Mouse (Mus musculus) midbrain, embryonic 16.5 days (tissue): Measurements from ENCODE around the gene Cisd2. TPM values are rescaled to one million over a fixed set of nuclear protein-coding genes. Genes with fewer than 3 reads are reported as not detected.

Experiments used
- ATAC-seq: fragments of 200-750 bp; cut with Nextera tagmentation; 2 replicates; pipeline ENCODE4 v1.8.0; 2017; ENCODE audit warnings: moderate TSS enrichment
- H3K27ac ChIP-seq: fragments of 300-500 bp; sonication (generic); 2 replicates; pipeline ENCODE4 v1.5.1; 2014; ENCODE audit warnings: mild to moderate bottlenecking, low read length, mixed read lengths
- H3K27me3 ChIP-seq: fragments of 300-500 bp; sonication (generic); 2 replicates; pipeline ENCODE4 v1.6.1; 2014; ENCODE audit warnings: low read depth, low read length, mixed read lengths; ENCODE audit not compliant: control insufficient read depth, insufficient read depth
- H3K36me3 ChIP-seq: fragments of 300-500 bp; sonication (generic); 2 replicates; pipeline ENCODE4 v1.6.1; 2014; ENCODE audit warnings: mild to moderate bottlenecking, low read length, moderate library complexity, mixed read lengths; ENCODE audit not compliant: control insufficient read depth, insufficient read depth
- H3K4me1 ChIP-seq: fragments of 300-500 bp; sonication (generic); 2 replicates; pipeline ENCODE4 v1.6.1; 2014; ENCODE audit warnings: mild to moderate bottlenecking, low read length, mixed read lengths; ENCODE audit not compliant: control insufficient read depth, insufficient read depth
- H3K4me2 ChIP-seq: fragments of 300-500 bp; sonication (generic); 2 replicates; pipeline ENCODE4 v1.6.1; 2014; ENCODE audit warnings: mild to moderate bottlenecking, low read length, mixed read lengths
- H3K4me3 ChIP-seq: fragments of 300-500 bp; sonication (generic); 2 replicates; pipeline ENCODE4 v1.5.1; 2014; ENCODE audit warnings: low read depth, mild to moderate bottlenecking, low read length, moderate library complexity, mixed read lengths
- H3K9ac ChIP-seq: fragments of 300-500 bp; sonication (generic); 2 replicates; pipeline ENCODE4 v1.6.1; 2014; ENCODE audit warnings: low read depth, low read length, mixed read lengths
- H3K9me3 ChIP-seq: fragments of 300-500 bp; sonication (generic); replicated peaks from 2 replicates; pipeline ENCODE4 v1.6.1; 2014; ENCODE audit warnings: mild to moderate bottlenecking, low read length, mixed read lengths; ENCODE audit not compliant: control insufficient read depth, poor library complexity, severe bottlenecking
- WGBS: fragments of 180-500 bp; shearing (Covaris S2); extraction: QIAGEN DNeasy Blood & Tissue Kit; methylation state at CpG from one replicate; pipeline ENCODE4 v1.1.7; 2014; 5-methylcytosine and 5-hydroxymethylcytosine counted together
- polyA plus RNA-seq: library from polyadenylated mRNA; unstranded; fragments of >200 nt; fragmentation: Nextera tagmentation; extraction: Ambion mirVana; gene quantifications from 2 replicates; pipeline ENCODE4 v1.2.1, GENCODE M21; 2015

The Cisd2 gene
- polyA plus RNA-seq, 1 experiment from 2014 or later, result 68.8 TPM

DNA sequence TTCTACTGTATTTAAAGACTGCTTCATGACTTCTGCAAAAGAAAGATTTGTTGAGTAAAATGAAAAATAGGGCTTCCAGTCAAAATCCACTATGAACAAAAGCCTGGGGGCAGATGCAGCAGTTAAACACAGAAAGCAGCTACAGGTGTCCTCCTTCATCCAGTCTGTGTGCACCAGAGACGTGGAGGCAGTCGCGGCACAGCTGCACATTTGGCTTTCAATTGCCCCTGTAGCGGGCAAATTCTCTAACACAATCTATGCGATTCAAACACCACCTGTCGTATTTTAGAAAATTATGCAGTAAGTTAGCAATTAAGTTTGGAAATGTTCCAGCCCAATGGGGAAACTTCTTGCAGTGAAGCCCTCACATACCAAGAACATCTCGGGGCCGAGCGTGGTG, 20.5 kb downstream of the Cisd2 start:
- Histone ChIP-seq H3K9me3 (no peaks in the 10 kb centered on the region), H3K4me2 (no peak overlapping the region), H3K27me3 (no peaks in the 10 kb centered on the region), H3K9ac (no peak overlapping the region), H3K27ac (no peak overlapping the region), H3K4me3 (no peak overlapping the region), H3K4me1 (no peaks in the 10 kb centered on the region), H3K36me3 (peaks cover 3% of the 10 kb centered on the region; the same call in 1 of the 2 replicates)
- WGBS, result 74% methylated on average over 9 of the region's 9 CpGs
- no peak for ATAC-seq

DNA sequence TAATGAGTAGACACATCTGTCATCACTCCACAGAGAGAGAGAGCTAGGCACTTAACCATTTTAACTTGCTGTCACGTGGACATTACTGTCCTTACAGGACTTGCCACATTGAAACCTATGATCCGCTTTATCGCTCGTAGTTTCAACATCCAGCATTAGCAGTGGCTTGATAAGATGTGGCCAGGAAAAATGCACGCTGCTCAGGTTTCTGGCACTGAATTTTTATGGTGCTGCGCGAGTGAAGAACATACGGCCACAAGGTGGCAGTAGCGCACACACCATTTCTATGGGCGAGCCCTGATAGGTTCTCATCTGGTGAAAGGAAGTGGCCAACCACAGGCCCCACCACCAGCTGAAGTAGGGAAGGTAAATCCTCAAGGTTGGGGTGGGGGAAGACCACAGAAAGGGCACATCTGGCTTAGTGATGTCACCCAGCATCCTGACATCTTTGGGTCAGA, 21.5 kb downstream of the Cisd2 start:
- Histone ChIP-seq H3K9ac (no peak overlapping the region), H3K4me1 (no peaks in the 10 kb centered on the region), H3K4me3 (no peak overlapping the region), H3K27ac (no peak overlapping the region), H3K4me2 (peak overlapping the region; percentile 9; the same call in 1 of the 2 replicates), H3K27me3 (no peaks in the 10 kb centered on the region), H3K36me3 (peaks cover 3% of the 10 kb centered on the region; the same call in 1 of the 2 replicates), H3K9me3 (no peaks in the 10 kb centered on the region)
- WGBS, result 13% methylated on average over 10 of the region's 10 CpGs
- ATAC-seq, result peak; percentile 82

DNA sequence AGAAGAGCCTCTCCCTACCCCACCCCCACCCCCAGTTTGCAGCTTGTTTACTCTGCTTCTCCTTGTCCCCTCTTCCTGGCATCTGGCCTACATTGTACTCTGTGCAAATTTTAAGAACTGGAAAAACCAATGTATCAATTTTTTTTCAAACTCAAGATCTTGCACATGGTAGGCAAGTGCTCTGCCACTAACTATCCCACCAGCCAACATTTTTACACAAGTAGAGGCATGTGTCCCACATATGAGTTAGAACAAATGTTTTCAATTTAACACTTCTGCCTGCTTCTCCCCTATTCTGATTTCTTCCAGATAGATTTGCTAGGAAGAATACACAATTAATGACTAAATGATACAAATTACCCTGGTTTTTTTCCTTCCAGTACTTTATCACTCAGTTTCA, 26.6 kb downstream of the Cisd2 start:
- no peak overlapping the region for H3K4me3 ChIP-seq
- no peak overlapping the region for H3K4me2 ChIP-seq
- H3K9ac ChIP-seq, result no peak overlapping the region
- no peak for ATAC-seq
- H3K27ac ChIP-seq, result no peak overlapping the region
- H3K4me1 ChIP-seq, result no peaks in the 10 kb centered on the region
- H3K9me3 ChIP-seq, result no peaks in the 10 kb centered on the region
- H3K36me3 ChIP-seq, result no peaks in the 10 kb centered on the region
- H3K27me3 ChIP-seq, result no peaks in the 10 kb centered on the region

DNA sequence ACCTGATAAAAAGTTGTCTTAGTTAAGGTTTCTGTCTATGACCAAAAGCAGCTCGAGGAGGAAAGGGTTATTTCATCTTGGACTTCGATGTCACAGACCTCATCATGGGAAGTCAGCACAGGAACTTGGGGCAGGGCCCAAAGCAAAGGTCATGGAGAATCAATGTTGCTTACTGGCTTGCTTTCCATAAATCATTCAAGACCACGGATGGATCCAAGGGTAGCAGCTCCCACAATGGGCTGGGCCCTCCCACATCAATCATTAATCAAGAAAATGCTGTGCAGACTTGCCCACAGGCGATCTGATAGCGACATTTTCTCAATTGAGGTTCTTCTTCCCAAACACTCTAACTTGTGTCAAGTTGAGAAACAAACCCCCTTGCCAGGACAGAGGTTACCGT, 27.6 kb downstream of the Cisd2 start:
- no peak for ATAC-seq
- Histone ChIP-seq H3K4me1 (no peaks in the 10 kb centered on the region), H3K36me3 (no peaks in the 10 kb centered on the region), H3K4me3 (no peak overlapping the region), H3K4me2 (no peak overlapping the region), H3K27ac (no peak overlapping the region), H3K27me3 (no peaks in the 10 kb centered on the region), H3K9ac (no peak overlapping the region), H3K9me3 (no peaks in the 10 kb centered on the region)
- WGBS, result 74% methylated on average over 6 of the region's 6 CpGs

DNA sequence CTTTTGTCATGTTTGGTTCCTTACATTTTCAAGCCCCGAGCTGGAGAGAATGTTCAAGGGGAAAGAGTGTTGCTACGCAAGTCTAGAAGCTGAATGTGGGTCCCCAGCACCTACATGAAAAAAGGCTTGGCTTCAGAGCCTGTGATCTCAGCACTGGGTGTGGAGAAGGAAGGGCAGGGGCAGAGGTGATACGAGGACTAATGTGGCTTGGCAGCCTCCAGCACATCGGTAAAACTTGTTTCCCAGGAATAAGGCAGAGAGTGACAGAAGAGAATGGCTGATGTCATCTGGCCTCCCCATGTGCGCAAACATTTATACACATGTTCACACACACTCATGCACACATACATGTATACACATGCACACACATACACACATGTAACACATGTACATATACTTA, 28.6 kb downstream of the Cisd2 start:
- no peak overlapping the region for H3K27ac ChIP-seq
- H3K36me3 ChIP-seq, result no peaks in the 10 kb centered on the region
- no peaks in the 10 kb centered on the region for H3K4me1 ChIP-seq
- no peak overlapping the region for H3K4me2 ChIP-seq
- WGBS, result 91% methylated on average over 5 of the region's 5 CpGs
- H3K9ac ChIP-seq, result no peak overlapping the region
- ATAC-seq, result no peak
- H3K4me3 ChIP-seq, result no peak overlapping the region
- no peaks in the 10 kb centered on the region for H3K9me3 ChIP-seq
- H3K27me3 ChIP-seq, result no peaks in the 10 kb centered on the region

DNA sequence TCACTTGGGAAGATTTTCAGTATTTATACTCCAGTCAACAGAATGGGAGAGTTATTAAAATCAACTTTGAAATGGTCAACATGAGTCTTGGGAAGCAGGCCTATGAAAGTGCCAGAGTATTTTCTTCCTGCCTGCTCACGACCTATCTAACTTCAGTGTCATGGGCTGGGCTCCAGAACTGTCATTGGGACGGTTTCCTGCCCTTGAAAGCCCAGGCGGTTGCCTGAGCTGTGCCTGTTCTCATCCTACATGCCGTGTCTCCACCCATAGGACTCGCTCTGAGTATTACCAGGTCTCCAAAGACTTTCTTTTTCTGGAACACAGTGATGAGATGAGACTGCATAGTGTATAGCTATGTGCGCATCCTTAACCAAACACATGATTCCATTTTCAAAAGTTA, 30.5 kb downstream of the Cisd2 start:
- Histone ChIP-seq H3K9ac (no peak overlapping the region), H3K4me1 (no peaks in the 10 kb centered on the region), H3K27me3 (no peaks in the 10 kb centered on the region), H3K4me2 (no peak overlapping the region), H3K36me3 (no peaks in the 10 kb centered on the region), H3K27ac (no peak overlapping the region), H3K4me3 (no peak overlapping the region), H3K9me3 (no peaks in the 10 kb centered on the region)
- ATAC-seq, result no peak
- WGBS, result 85% methylated on average over 6 of the region's 6 CpGs

DNA sequence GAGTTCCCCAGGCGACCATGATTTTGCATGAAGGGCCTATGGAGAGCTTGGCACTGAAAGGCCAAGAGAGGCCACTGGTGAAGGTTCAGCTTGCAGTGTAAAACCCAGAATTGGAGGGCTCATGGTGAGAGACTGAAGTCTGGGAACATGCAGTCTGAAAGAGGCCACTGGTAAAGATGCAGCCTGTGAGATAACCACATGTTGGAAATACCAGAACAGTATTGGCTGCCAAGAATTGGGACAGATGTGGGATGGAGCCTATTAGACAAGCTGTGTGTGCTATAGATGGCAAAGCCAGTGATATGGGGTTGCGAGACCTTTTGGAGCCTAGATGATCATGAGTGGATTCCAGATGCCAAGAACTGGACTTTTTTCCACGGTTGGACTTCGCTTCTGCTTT, 43.9 kb downstream of the Cisd2 start:
- Histone ChIP-seq H3K27me3 (no peaks in the 10 kb centered on the region), H3K36me3 (no peaks in the 10 kb centered on the region), H3K4me1 (no peaks in the 10 kb centered on the region), H3K4me3 (no peak overlapping the region), H3K9me3 (no peaks in the 10 kb centered on the region), H3K9ac (no peak overlapping the region), H3K27ac (no peak overlapping the region), H3K4me2 (no peak overlapping the region)
- ATAC-seq, result no peak
- 94% methylated on average over 4 of the region's 4 CpGs for WGBS

DNA sequence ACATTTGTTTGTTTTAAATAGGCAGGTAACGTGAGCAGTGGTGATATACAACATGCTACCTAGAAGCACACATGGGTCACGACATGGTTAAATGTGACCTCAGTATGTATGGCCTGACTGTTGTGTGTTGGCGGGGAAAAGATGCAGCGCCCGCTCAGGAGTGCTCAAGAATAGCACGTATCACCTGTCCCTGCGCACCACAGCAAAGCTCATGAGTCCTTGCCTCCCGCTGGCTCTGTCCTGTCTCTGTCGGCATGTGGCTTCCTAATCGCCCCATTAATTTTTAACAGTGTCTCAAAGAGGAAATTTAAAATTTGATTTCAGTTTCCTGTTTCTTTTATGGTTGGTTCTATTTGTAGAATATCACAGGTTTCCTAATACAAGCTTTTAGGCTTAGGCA, 46.3 kb downstream of the Cisd2 start:
- Histone ChIP-seq H3K36me3 (no peaks in the 10 kb centered on the region), H3K9ac (no peak overlapping the region), H3K27ac (no peak overlapping the region), H3K4me2 (no peak overlapping the region), H3K4me3 (no peak overlapping the region), H3K27me3 (no peaks in the 10 kb centered on the region), H3K9me3 (no peaks in the 10 kb centered on the region), H3K4me1 (no peaks in the 10 kb centered on the region)
- WGBS, result 83% methylated on average over 10 of the region's 10 CpGs
- ATAC-seq, result no peak

DNA sequence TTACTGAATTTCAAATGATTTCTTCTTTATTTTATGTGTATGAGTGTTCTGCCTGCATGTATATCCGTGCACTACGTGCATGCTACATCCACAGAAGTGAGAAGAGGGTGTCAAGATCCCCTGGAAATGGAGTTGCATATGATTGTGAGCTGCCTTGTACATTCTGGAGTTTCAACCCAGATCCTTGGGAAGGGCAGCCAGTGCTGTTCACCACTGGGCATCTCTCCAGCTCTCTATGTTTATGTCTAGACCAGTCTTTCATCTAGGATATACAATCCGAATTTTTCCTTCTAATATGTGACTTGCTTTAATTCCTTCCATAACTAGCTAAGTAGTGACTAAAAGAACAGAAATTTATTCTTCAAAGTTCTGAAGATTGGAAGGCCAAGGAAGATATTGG, 47.9 kb downstream of the Cisd2 start:
- WGBS, result 87% methylated on average over 3 of the region's 3 CpGs

DNA sequence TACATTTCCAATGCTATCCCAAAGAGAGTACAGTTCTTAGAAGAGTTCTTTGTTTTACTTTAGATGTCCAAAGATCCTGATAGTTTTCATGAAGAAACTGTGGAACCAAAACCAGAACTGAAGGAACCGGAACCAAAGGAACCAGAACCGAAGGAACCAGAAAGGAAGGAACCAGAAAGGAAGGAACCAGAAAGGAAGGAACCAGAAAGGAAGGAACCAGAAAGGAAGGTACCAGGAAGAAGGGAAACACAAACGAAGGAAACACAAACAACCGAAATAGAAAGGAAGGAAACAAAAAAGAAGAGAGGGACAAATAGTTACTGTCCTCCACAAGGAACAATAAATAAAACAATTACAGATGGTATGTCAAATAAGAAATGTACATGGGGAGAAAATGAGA, 66.3 kb downstream of the Cisd2 start:
- no peaks in the 10 kb centered on the region for H3K36me3 ChIP-seq
- H3K27ac ChIP-seq, result no peak overlapping the region
- no peak overlapping the region for H3K4me3 ChIP-seq
- ATAC-seq, result no peak
- WGBS, result 89% methylated on average over 4 of the region's 4 CpGs
- H3K27me3 ChIP-seq, result no peaks in the 10 kb centered on the region
- no peaks in the 10 kb centered on the region for H3K4me1 ChIP-seq
- H3K9me3 ChIP-seq, result no peaks in the 10 kb centered on the region
- H3K4me2 ChIP-seq, result no peak overlapping the region
- H3K9ac ChIP-seq, result no peak overlapping the region

More for the DNA sequence above, 47.9 kb downstream of the Cisd2 start:
- no peaks in the 10 kb centered on the region for H3K27me3 ChIP-seq
- no peaks in the 10 kb centered on the region for H3K9me3 ChIP-seq
- no peaks in the 10 kb centered on the region for H3K36me3 ChIP-seq
- no peaks in the 10 kb centered on the region for H3K4me1 ChIP-seq
- H3K4me2 ChIP-seq, result no peak overlapping the region
- no peak for ATAC-seq
- H3K4me3 ChIP-seq, result no peak overlapping the region
- no peak overlapping the region for H3K9ac ChIP-seq
- no peak overlapping the region for H3K27ac ChIP-seq
